Mouse (Mus musculus) kidney, postnatal 0 days (tissue): ENCODE measurements at regions not wholly inside any gene's neighbourhood (a gene's known extent, or its start where the extent isn't known, plus 50 kb on each side); places are given as distances from the start of the nearest gene placed in this dataset.

Experiments used
- ATAC-seq: fragments of 200-750 bp; cut with Nextera tagmentation; replicated peaks from 2 replicates; pipeline ENCODE4 v1.8.0; 2017; ENCODE audit warnings: low read depth, moderate number of reproducible peaks, moderate TSS enrichment, moderate library complexity; ENCODE audit not compliant: low FRiP score
- DNase-seq: peaks from one replicate; pipeline ENCODE4 v3.0.0-alpha.2; 2016; ENCODE audit warnings: low spot score
- H3K27ac ChIP-seq: fragments of 300-500 bp; sonication (generic); 2 replicates; pipeline ENCODE4 v1.5.1; 2014; ENCODE audit warnings: mild to moderate bottlenecking
- H3K27me3 ChIP-seq: fragments of 300-500 bp; sonication (generic); 2 replicates; pipeline ENCODE4 v1.6.1; 2014; ENCODE audit warnings: low read length, mixed read lengths; ENCODE audit not compliant: insufficient read depth
- H3K36me3 ChIP-seq: fragments of 300-500 bp; sonication (generic); 2 replicates; pipeline ENCODE4 v1.6.1; 2014; ENCODE audit warnings: low read length, mixed read lengths; ENCODE audit not compliant: insufficient read depth
- H3K4me1 ChIP-seq: fragments of 300-500 bp; sonication (generic); replicated peaks from 2 replicates; pipeline ENCODE4 v1.6.1; 2014; ENCODE audit warnings: antibody characterized with exemption, low read length, mixed read lengths; ENCODE audit not compliant: insufficient read depth
- H3K4me2 ChIP-seq: fragments of 300-500 bp; sonication (generic); 2 replicates; pipeline ENCODE4 v1.6.1; 2014; ENCODE audit warnings: mild to moderate bottlenecking, low read length, moderate library complexity, mixed read lengths
- H3K4me3 ChIP-seq: fragments of 300-500 bp; sonication (generic); replicated peaks from 2 replicates; pipeline ENCODE4 v1.5.1; 2014; ENCODE audit warnings: low read depth, low read length
- H3K9ac ChIP-seq: fragments of 300-500 bp; sonication (generic); 2 replicates; pipeline ENCODE4 v1.6.1; 2014; ENCODE audit warnings: low read depth, low read length
- H3K9me3 ChIP-seq: fragments of 300-500 bp; sonication (generic); replicated peaks from 2 replicates; pipeline ENCODE4 v1.6.1; 2016; ENCODE audit warnings: low read length, inconsistent platforms, mixed read lengths
- CTCF ChIP-seq: IDR thresholded peaks from 2 replicates; pipeline ENCODE4 v1.5.1; 2016; ENCODE audit warnings: antibody characterized with exemption, low read depth, mild to moderate bottlenecking, moderate library complexity
- WGBS: fragments of 180-500 bp; shearing (Covaris S2); extraction: QIAGEN DNeasy Blood & Tissue Kit; methylation state at CpG from one replicate; pipeline ENCODE4 v1.1.7; 2014; 5-methylcytosine and 5-hydroxymethylcytosine counted together

GRCm38 (mm10) chr15:28873001-28873400, 669.4 kb downstream of the Dnah5 start:
- Histone ChIP-seq H3K27ac (no peak overlapping the region), H3K36me3 (no peaks in the 10 kb centered on the region), H3K9ac (no peak overlapping the region), H3K4me2 (no peak overlapping the region), H3K27me3 (no peaks in the 10 kb centered on the region), H3K4me1 (no peaks in the 10 kb centered on the region), H3K9me3 (no peaks in the 10 kb centered on the region), H3K4me3 (no peak overlapping the region)
- DNase-seq: no peak
- WGBS: 73% methylated on average over 2 of the region's 2 CpGs
- TF ChIP-seq CTCF: no peak
- no peak for ATAC-seq

GRCm38 (mm10) chr15:28896248-28896808, 692.8 kb downstream of the Dnah5 start:
- ATAC-seq: no peak
- no peak for TF ChIP-seq CTCF
- 75% methylated on average over 3 of the region's 3 CpGs for WGBS
- H3K27ac ChIP-seq: no peak overlapping the region
- no peaks in the 10 kb centered on the region for H3K9me3 ChIP-seq
- no peaks in the 10 kb centered on the region for H3K36me3 ChIP-seq
- DNase-seq: no peak
- H3K4me3 ChIP-seq: no peak overlapping the region
- H3K4me1 ChIP-seq: no peaks in the 10 kb centered on the region
- no peaks in the 10 kb centered on the region for H3K27me3 ChIP-seq
- no peak overlapping the region for H3K9ac ChIP-seq
- no peak overlapping the region for H3K4me2 ChIP-seq

GRCm38 (mm10) chr15:28922437-28922836, 718.9 kb downstream of the Dnah5 start:
- ATAC-seq (no peak), DNase-seq (no peak)
- no peaks in the 10 kb centered on the region for H3K27me3 ChIP-seq
- 75% methylated on average over 4 of the region's 4 CpGs for WGBS
- H3K9me3 ChIP-seq: no peaks in the 10 kb centered on the region
- H3K4me3 ChIP-seq: no peak overlapping the region
- H3K27ac ChIP-seq: no peak overlapping the region
- H3K9ac ChIP-seq: no peak overlapping the region
- no peaks in the 10 kb centered on the region for H3K4me1 ChIP-seq
- H3K4me2 ChIP-seq: no peak overlapping the region
- no peak for TF ChIP-seq CTCF
- no peaks in the 10 kb centered on the region for H3K36me3 ChIP-seq

GRCm38 (mm10) chr15:28948245-28948644, 744.7 kb downstream of the Dnah5 start:
- Histone ChIP-seq H3K27ac (no peak overlapping the region), H3K9ac (no peak overlapping the region), H3K4me3 (no peak overlapping the region), H3K27me3 (no peaks in the 10 kb centered on the region), H3K36me3 (no peaks in the 10 kb centered on the region), H3K9me3 (no peaks in the 10 kb centered on the region), H3K4me1 (no peaks in the 10 kb centered on the region), H3K4me2 (no peak overlapping the region)
- no peak for TF ChIP-seq CTCF
- 71% methylated on average over 1 of the region's 1 CpGs for WGBS
- ATAC-seq (no peak), DNase-seq (no peak)
